Mouse (Mus musculus) neural tube, embryonic 15.5 days (tissue): ENCODE measurements at regions not wholly inside any gene's neighbourhood (a gene's known extent, or its start where the extent isn't known, plus 50 kb on each side); places are given as distances from the start of the nearest gene placed in this dataset.
A peak's percentile ranks its signal among the peaks of the same experiment; 100 is the strongest.

Source experiments
- ATAC-seq: fragments of 200-750 bp; cut with Nextera tagmentation; 2 replicates; pipeline ENCODE4 v1.8.0; 2017; ENCODE audit warnings: mild to moderate bottlenecking, moderate TSS enrichment, moderate library complexity; ENCODE audit not compliant: low FRiP score
- H3K27ac ChIP-seq: fragments of 300-500 bp; sonication (generic); replicated peaks from 2 replicates; pipeline ENCODE4 v1.5.1; 2015; ENCODE audit warnings: mild to moderate bottlenecking, inconsistent platforms
- H3K27me3 ChIP-seq: fragments of 300-500 bp; sonication (generic); replicated peaks from 2 replicates; pipeline ENCODE4 v1.6.1; 2015; ENCODE audit warnings: inconsistent platforms
- H3K36me3 ChIP-seq: fragments of 300-500 bp; sonication (generic); 2 replicates; pipeline ENCODE4 v1.6.1; 2015; ENCODE audit warnings: inconsistent platforms
- H3K4me1 ChIP-seq: fragments of 300-500 bp; sonication (generic); 2 replicates; pipeline ENCODE4 v1.6.1; 2015; ENCODE audit warnings: inconsistent platforms
- H3K4me2 ChIP-seq: fragments of 300-500 bp; sonication (generic); 2 replicates; pipeline ENCODE4 v1.6.1; 2015; ENCODE audit warnings: inconsistent platforms, mild to moderate bottlenecking, moderate library complexity
- H3K4me3 ChIP-seq: fragments of 300-500 bp; sonication (generic); replicated peaks from 2 replicates; pipeline ENCODE4 v1.5.1; 2015; ENCODE audit warnings: mild to moderate bottlenecking, inconsistent platforms
- H3K9ac ChIP-seq: fragments of 300-500 bp; sonication (generic); replicated peaks from 2 replicates; pipeline ENCODE4 v1.6.1; 2015; ENCODE audit warnings: mild to moderate bottlenecking, inconsistent platforms
- H3K9me3 ChIP-seq: fragments of 300-500 bp; sonication (generic); replicated peaks from 2 replicates; pipeline ENCODE4 v1.6.1; 2016; ENCODE audit warnings: inconsistent platforms
- WGBS: fragments of 180-500 bp; shearing (Covaris S2); methylation state at CpG from one replicate; pipeline ENCODE4 v1.1.7; 2015; ENCODE audit warnings: mixed read lengths; 5-methylcytosine and 5-hydroxymethylcytosine counted together

- H3K4me1 ChIP-seq = no peaks in the 10 kb centered on the region
- no peak overlapping the region for H3K9ac ChIP-seq
- no peak overlapping the region for H3K4me3 ChIP-seq
- H3K9me3 ChIP-seq = no peaks in the 10 kb centered on the region
- H3K36me3 ChIP-seq = no peaks in the 10 kb centered on the region
- no peak for ATAC-seq
- no peak overlapping the region for H3K4me2 ChIP-seq
- no peak overlapping the region for H3K27ac ChIP-seq
- no peaks in the 10 kb centered on the region for H3K27me3 ChIP-seq
- 87% methylated on average over 10 of the region's 10 CpGs for WGBS
Observed at GRCm38 (mm10) chr15:97466906-97467465, 219.9 kb upstream of the Amigo2 start.

GRCm38 (mm10) chr15:97466110-97466509 lies 219.0 kb upstream of the Amigo2 start:
- WGBS = 68% methylated on average over 3 of the region's 3 CpGs

GRCm38 (mm10) chr15:97465366-97465765 lies 218.3 kb upstream of the Amigo2 start:
- Histone ChIP-seq H3K4me3 (no peak overlapping the region), H3K9ac (no peak overlapping the region), H3K9me3 (no peaks in the 10 kb centered on the region), H3K27ac (no peak overlapping the region), H3K36me3 (no peaks in the 10 kb centered on the region), H3K4me1 (no peaks in the 10 kb centered on the region), H3K4me2 (no peak overlapping the region), H3K27me3 (no peaks in the 10 kb centered on the region)
- no peak for ATAC-seq
- WGBS = 91% methylated on average over 8 of the region's 8 CpGs

More at GRCm38 (mm10) chr15:97466110-97466509, 219.0 kb upstream of the Amigo2 start:
- no peak overlapping the region for H3K9ac ChIP-seq
- H3K4me3 ChIP-seq = no peak overlapping the region
- no peaks in the 10 kb centered on the region for H3K27me3 ChIP-seq
- H3K4me2 ChIP-seq = no peak overlapping the region
- no peak overlapping the region for H3K27ac ChIP-seq
- H3K36me3 ChIP-seq = no peaks in the 10 kb centered on the region
- H3K9me3 ChIP-seq = no peaks in the 10 kb centered on the region
- ATAC-seq = no peak
- H3K4me1 ChIP-seq = no peaks in the 10 kb centered on the region

GRCm38 (mm10) chr15:97464737-97465136 lies 217.7 kb upstream of the Amigo2 start:
- WGBS = 92% methylated on average over 9 of the region's 9 CpGs

GRCm38 (mm10) chr15:97462587-97462986 lies 215.5 kb upstream of the Amigo2 start:
- no peak overlapping the region for H3K27ac ChIP-seq
- no peaks in the 10 kb centered on the region for H3K36me3 ChIP-seq
- H3K4me2 ChIP-seq = no peak overlapping the region
- no peaks in the 10 kb centered on the region for H3K27me3 ChIP-seq
- H3K4me3 ChIP-seq = no peak overlapping the region
- H3K9ac ChIP-seq = no peak overlapping the region
- no peaks in the 10 kb centered on the region for H3K9me3 ChIP-seq
- H3K4me1 ChIP-seq = peaks cover 4% of the 10 kb centered on the region; the same call in 1 of the 2 replicates
- WGBS = 86% methylated on average over 2 of the region's 2 CpGs
- no peak for ATAC-seq

More at GRCm38 (mm10) chr15:97464737-97465136, 217.7 kb upstream of the Amigo2 start:
- H3K9ac ChIP-seq = no peak overlapping the region
- H3K36me3 ChIP-seq = no peaks in the 10 kb centered on the region
- H3K27ac ChIP-seq = no peak overlapping the region
- no peak overlapping the region for H3K4me3 ChIP-seq
- no peaks in the 10 kb centered on the region for H3K9me3 ChIP-seq
- H3K4me1 ChIP-seq = no peaks in the 10 kb centered on the region
- ATAC-seq = no peak
- H3K4me2 ChIP-seq = no peak overlapping the region
- no peaks in the 10 kb centered on the region for H3K27me3 ChIP-seq

- Histone ChIP-seq H3K27me3 (no peaks in the 10 kb centered on the region), H3K4me1 (peaks cover 4% of the 10 kb centered on the region; the same call in 1 of the 2 replicates), H3K9ac (no peak overlapping the region), H3K36me3 (no peaks in the 10 kb centered on the region), H3K4me3 (no peak overlapping the region), H3K4me2 (no peak overlapping the region), H3K27ac (no peak overlapping the region), H3K9me3 (no peaks in the 10 kb centered on the region)
- 90% methylated on average over 7 of the region's 7 CpGs for WGBS
- ATAC-seq = no peak
Observed at GRCm38 (mm10) chr15:97462006-97462405, 214.9 kb upstream of the Amigo2 start.

- Histone ChIP-seq H3K4me3 (no peak overlapping the region), H3K9ac (no peak overlapping the region), H3K36me3 (no peaks in the 10 kb centered on the region), H3K27ac (no peak overlapping the region), H3K4me2 (no peak overlapping the region), H3K27me3 (no peaks in the 10 kb centered on the region), H3K4me1 (peaks cover 4% of the 10 kb centered on the region; the same call in 1 of the 2 replicates), H3K9me3 (no peaks in the 10 kb centered on the region)
- ATAC-seq = no peak
- WGBS = 81% methylated on average over 7 of the region's 7 CpGs
Observed at GRCm38 (mm10) chr15:97461060-97461459, 214.0 kb upstream of the Amigo2 start.

GRCm38 (mm10) chr15:97460360-97460719 lies 213.3 kb upstream of the Amigo2 start:
- peaks cover 4% of the 10 kb centered on the region; the same call in 1 of the 2 replicates for H3K4me1 ChIP-seq
- WGBS = 90% methylated on average over 7 of the region's 7 CpGs
- H3K9me3 ChIP-seq = no peaks in the 10 kb centered on the region
- no peak overlapping the region for H3K4me2 ChIP-seq
- no peaks in the 10 kb centered on the region for H3K27me3 ChIP-seq
- H3K9ac ChIP-seq = no peak overlapping the region
- H3K36me3 ChIP-seq = no peaks in the 10 kb centered on the region
- no peak overlapping the region for H3K4me3 ChIP-seq
- no peak overlapping the region for H3K27ac ChIP-seq
- no peak for ATAC-seq

- Histone ChIP-seq H3K4me3 (no peak overlapping the region), H3K27me3 (no peaks in the 10 kb centered on the region)
- 92% methylated on average over 19 of the region's 19 CpGs for WGBS
Observed at GRCm38 (mm10) chr15:97459606-97460359, 212.7 kb upstream of the Amigo2 start.

GRCm38 (mm10) chr15:97458748-97459221 lies 211.7 kb upstream of the Amigo2 start:
- H3K9me3 ChIP-seq = no peaks in the 10 kb centered on the region
- peaks cover 4% of the 10 kb centered on the region; the same call in 1 of the 2 replicates for H3K4me1 ChIP-seq
- H3K27me3 ChIP-seq = no peaks in the 10 kb centered on the region
- no peaks in the 10 kb centered on the region for H3K36me3 ChIP-seq
- no peak for ATAC-seq
- peak overlapping the region; percentile 38 for H3K4me2 ChIP-seq
- no peak overlapping the region for H3K9ac ChIP-seq
- no peak overlapping the region for H3K27ac ChIP-seq
- H3K4me3 ChIP-seq = no peak overlapping the region
- 58% methylated on average over 11 of the region's 11 CpGs for WGBS

More at GRCm38 (mm10) chr15:97459606-97460359, 212.7 kb upstream of the Amigo2 start:
- Histone ChIP-seq H3K4me2 (no peak overlapping the region), H3K27ac (no peak overlapping the region), H3K9me3 (no peaks in the 10 kb centered on the region), H3K36me3 (no peaks in the 10 kb centered on the region), H3K4me1 (peaks cover 4% of the 10 kb centered on the region; the same call in 1 of the 2 replicates), H3K9ac (no peak overlapping the region)
- ATAC-seq = no peak

GRCm38 (mm10) chr15:97458139-97458747 lies 211.2 kb upstream of the Amigo2 start:
- Histone ChIP-seq H3K4me2 (peak overlapping the region; percentile 38), H3K4me1 (peaks cover 4% of the 10 kb centered on the region; the same call in 1 of the 2 replicates), H3K36me3 (no peaks in the 10 kb centered on the region), H3K9ac (no peak overlapping the region), H3K27me3 (no peaks in the 10 kb centered on the region), H3K27ac (no peak overlapping the region), H3K4me3 (no peak overlapping the region), H3K9me3 (no peaks in the 10 kb centered on the region)
- 39% methylated on average over 17 of the region's 17 CpGs for WGBS
- no peak for ATAC-seq

GRCm38 (mm10) chr15:97457468-97457867 lies 210.4 kb upstream of the Amigo2 start:
- 88% methylated on average over 8 of the region's 8 CpGs for WGBS
- no peak overlapping the region for H3K27ac ChIP-seq
- H3K9me3 ChIP-seq = no peaks in the 10 kb centered on the region
- H3K36me3 ChIP-seq = no peaks in the 10 kb centered on the region
- H3K27me3 ChIP-seq = no peaks in the 10 kb centered on the region
- H3K9ac ChIP-seq = no peak overlapping the region
- no peak overlapping the region for H3K4me2 ChIP-seq
- H3K4me1 ChIP-seq = peaks cover 4% of the 10 kb centered on the region; the same call in 1 of the 2 replicates
- H3K4me3 ChIP-seq = no peak overlapping the region
- ATAC-seq = no peak
